Mouse (Mus musculus): ENCODE results near the gene Rnls. TPM values are rescaled to one million over a fixed set of nuclear protein-coding genes. Genes with fewer than 3 reads are reported as not detected.

The Rnls gene
- total RNA-seq, 2 experiments from 2014 or later = not detected

DNA sequence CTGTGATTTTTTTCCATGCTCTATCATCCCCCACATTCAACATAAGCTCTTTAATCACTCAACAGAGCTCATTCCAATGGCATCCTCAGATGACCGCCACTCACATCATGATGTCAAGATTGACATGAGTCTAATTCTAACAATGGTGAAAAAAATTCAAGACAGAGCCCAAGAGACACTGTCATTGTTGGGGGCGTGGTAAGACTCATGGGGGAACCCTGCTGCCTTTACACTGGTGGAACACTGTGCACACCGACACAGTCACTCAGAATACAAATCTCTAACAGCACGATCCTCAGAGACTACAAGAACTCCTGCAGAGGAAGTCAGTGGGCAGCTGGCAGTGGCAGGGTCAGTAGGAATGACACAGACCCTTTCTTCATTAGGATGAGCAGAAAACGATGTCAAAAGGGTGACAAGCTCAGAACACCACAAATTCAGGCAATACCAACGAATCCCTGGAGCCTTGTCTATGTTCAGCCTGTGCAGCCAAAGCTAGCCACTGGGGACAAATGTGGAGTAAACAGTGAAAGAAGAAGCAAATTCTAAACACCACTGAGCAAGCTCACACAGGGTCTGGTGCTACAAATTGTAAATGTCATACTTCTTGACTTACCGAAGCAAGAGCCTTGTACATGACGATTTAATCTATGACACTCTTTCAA, 277.3 kb downstream of the Rnls start:
- no peak for ATAC-seq (replicated peaks; ENCODE audit: low FRiP score, poor library complexity, severe bottlenecking)

- no peak for ATAC-seq (replicated peaks; ENCODE audit: low FRiP score, poor library complexity, severe bottlenecking)
These were observed 278.3 kb downstream of the Rnls start for GRCm38 (mm10) chr19:33113746-33114145.

GRCm38 (mm10) chr19:33110404-33110803, 281.7 kb downstream of the Rnls start:
- ATAC-seq (replicated peaks; ENCODE audit: low FRiP score, poor library complexity, severe bottlenecking) = no peak

DNA sequence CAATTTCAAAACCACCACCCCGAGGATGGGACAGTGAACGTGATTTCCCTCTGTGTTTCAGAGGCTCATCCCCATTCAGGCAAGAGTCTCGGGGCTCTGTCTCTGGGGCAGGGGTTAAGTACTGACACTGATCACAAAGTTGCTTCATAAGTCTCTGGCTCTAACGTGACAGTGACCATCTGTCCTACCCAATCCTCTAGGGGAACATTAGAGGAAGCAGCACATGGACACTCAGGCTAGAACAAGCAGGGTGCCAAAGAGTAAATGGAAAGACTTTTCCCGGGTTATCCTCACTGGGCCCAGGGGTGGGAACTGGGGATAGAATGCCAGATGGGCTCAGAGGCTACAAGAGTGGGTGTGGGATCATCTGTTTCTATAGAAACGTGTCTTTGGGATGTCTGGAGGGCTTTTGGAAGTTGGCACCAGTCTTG, 282.1 kb downstream of the Rnls start:
- no peak for ATAC-seq (replicated peaks; ENCODE audit: low FRiP score, poor library complexity, severe bottlenecking)

GRCm38 (mm10) chr19:33109141-33109540, 283.0 kb downstream of the Rnls start:
- ATAC-seq (replicated peaks; ENCODE audit: low FRiP score, poor library complexity, severe bottlenecking) = no peak

GRCm38 (mm10) chr19:33103851-33104250, 288.2 kb downstream of the Rnls start:
- no peak for ATAC-seq (replicated peaks; ENCODE audit: low FRiP score, poor library complexity, severe bottlenecking)

DNA sequence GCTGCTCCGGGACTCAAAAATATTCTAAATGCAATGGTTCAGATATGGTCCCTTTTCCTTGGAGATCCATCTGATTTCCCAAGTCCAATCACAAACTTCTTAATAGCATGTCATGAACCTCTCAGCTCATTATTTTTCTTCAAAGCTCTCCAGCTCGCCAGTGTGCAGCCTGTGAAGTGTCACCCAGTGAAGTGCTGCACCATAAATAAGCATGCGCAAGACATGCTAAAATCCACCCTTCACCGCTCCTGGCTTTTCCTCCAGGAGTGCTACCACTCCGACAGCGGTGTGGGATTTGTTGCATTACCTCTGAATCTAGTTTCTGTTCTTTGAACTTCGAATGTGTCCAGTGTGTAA, 289.3 kb downstream of the Rnls start:
- no peak for ATAC-seq (replicated peaks; ENCODE audit: low FRiP score, poor library complexity, severe bottlenecking)

GRCm38 (mm10) chr19:33102008-33102782, 289.9 kb downstream of the Rnls start:
- ATAC-seq (replicated peaks; ENCODE audit: low FRiP score, poor library complexity, severe bottlenecking) = no peak

DNA sequence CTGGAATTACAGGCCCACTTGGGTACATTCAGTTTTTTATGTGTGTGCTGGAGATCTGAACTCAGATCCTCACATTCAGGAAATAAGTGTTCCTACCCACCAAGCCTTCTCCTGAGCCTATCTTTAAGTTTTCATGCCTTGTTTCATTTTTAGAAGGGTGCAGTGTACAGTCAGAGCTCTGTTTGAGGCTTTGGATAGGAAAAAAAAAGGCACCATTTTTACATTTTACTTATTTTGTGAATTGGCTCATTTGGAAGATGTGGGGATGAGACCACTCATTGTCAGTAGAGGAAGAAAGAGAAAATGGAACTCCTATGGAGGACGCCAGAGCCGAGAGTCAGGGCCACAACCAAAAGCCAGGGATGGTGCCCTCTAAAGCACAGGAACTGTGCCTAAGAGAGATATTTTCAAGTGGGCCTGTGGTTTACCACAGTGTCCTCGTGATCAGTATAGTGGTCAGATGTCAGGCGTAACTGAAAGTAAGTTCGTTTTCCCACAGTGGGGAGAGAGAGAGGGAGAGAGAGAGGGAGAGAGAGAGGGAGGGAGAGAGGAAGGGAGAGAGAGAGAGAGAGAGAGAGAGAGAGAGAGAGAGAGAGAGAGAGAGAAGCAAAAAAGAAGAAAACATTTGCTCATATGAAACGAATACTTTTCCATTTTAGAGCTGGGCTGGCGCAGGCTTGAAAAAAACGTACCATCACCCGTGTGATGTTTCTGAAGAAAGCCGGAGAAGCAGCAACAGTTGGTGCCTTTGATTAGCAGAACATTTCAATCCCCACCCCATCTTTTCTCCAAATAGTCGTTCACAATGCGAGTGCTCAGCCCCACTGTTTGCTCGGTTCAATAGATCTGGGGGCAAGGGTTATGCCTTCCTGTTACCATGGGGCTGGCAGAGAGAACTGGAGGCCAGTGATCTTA, 290.7 kb downstream of the Rnls start:
- no peak for ATAC-seq (replicated peaks; ENCODE audit: low FRiP score, poor library complexity, severe bottlenecking)

GRCm38 (mm10) chr19:33100598-33100997, 291.5 kb downstream of the Rnls start:
- no peak for ATAC-seq (replicated peaks; ENCODE audit: low FRiP score, poor library complexity, severe bottlenecking)

DNA sequence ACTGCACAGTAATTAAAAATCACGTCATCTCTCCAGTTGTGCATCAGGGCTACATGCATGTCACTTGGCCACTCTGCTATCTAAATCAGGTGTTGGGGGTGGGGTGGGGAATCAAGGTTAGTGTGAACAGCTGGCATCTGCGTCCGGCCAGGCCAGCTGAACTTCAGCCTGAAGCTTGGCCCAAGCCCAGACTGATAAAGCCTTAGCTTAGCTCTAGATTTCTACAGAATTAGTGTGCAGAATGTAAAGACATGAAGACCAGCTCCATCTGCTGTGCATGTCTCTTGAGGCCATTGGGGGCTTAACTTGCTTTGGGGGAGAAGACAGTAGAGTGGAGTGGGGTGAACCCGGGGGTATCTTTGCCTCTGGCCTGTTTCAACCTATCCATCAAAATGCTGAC, 292.1 kb downstream of the Rnls start:
- ATAC-seq (replicated peaks; ENCODE audit: low FRiP score, poor library complexity, severe bottlenecking) = no peak

DNA sequence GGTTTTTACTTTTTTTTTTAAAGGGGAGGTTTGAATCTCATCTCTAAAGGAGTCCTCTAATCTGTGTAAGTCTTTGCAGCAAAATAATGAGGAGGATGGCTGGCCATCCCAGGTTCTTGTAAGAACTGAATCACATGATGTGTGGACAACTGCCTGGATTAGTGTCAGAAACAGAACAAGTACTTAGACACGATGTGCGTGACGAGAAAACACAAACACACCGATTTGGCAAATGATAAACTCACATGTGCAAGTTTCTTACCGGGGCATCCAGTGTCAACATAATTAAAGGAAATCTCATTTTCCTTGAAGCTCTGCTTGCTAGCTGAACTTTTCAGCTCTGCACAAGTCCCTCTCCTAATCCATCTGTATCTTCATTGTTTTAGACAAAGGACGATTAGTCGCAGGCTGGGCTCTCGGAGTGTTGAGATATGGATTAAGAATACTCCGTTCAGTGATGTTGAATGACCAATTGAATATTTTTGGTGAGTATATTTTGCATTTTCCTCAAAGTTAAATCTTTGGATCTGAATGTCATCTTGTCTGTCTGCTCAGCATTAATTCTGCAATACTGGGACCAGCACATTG, 292.8 kb downstream of the Rnls start:
- ATAC-seq (replicated peaks; ENCODE audit: low FRiP score, poor library complexity, severe bottlenecking) = no peak

DNA sequence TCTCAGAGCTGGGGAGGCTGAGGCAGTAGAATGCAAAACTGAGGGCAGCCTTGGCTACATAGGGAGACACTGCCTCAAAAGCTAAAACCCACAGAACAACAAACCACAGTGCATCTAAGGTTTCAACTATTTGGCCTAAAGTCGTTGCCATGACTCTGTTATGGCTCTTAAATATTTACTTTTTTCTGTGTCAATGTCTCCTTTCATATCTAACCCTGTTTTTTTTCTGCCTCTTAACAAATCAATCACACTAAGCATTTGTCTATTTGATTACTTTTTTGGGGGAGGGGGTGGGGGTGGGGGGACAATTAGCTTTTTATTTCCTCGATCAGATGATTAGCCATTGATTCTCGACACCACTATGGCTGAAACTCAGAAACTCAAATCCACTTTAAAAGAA, 294.4 kb downstream of the Rnls start:
- ATAC-seq (replicated peaks; ENCODE audit: low FRiP score, poor library complexity, severe bottlenecking) = no peak

- ATAC-seq (replicated peaks; ENCODE audit: low FRiP score, poor library complexity, severe bottlenecking) = no peak
These were observed 295.5 kb downstream of the Rnls start for GRCm38 (mm10) chr19:33096581-33096980.

DNA sequence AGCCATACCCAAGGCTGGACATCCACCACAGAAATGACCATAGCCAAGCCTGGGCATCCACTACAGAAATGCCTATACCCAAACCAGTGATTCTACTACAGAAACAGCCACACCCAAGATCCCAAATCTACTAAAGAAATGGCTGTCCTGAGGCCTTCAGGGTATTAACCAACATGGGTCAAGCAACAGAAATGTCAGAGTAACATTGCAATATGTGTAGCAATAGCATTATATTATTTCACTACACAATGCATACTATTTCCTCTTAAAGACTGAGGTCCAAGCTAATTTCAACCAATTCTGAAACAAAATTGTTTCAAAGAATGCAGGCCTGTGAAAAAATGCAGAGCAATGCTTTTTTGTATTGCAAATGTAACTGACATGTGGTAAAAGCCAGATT, 299.5 kb downstream of the Rnls start:
- ATAC-seq (replicated peaks; ENCODE audit: low FRiP score, poor library complexity, severe bottlenecking) = no peak

DNA sequence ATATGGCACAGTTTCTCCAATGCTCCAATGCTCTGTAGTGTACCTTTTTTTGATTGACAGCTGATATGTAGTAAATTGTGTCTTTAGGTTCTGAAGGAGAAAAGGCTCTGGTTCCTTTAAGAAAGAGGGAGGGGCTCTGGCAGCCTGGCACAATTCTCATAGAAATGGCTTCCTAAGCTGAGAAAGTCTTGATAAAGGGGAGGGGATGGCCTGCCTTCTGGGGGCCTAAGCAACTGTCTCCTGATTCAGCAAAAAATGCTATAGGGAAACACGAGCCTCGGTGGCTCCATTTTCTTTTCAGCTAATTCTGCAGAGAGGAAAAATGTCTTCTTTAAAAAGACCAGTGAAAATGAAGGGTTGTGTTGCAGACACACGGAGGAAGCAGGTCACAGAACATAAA, 300.8 kb downstream of the Rnls start:
- no peak for ATAC-seq (replicated peaks; ENCODE audit: low FRiP score, poor library complexity, severe bottlenecking)

- no peak for ATAC-seq (replicated peaks; ENCODE audit: low FRiP score, poor library complexity, severe bottlenecking)
These were observed 303.2 kb downstream of the Rnls start for GRCm38 (mm10) chr19:33088868-33089267.

- no peak for ATAC-seq (replicated peaks; ENCODE audit: low FRiP score, poor library complexity, severe bottlenecking)
These were observed 304.1 kb downstream of the Rnls start for GRCm38 (mm10) chr19:33087961-33088360.

Measured in erythroid progenitor cell, adult 5-6 weeks (primary cell).